ENCODE assay signal across 20 mouse cellular contexts in the genomic region with DNA sequence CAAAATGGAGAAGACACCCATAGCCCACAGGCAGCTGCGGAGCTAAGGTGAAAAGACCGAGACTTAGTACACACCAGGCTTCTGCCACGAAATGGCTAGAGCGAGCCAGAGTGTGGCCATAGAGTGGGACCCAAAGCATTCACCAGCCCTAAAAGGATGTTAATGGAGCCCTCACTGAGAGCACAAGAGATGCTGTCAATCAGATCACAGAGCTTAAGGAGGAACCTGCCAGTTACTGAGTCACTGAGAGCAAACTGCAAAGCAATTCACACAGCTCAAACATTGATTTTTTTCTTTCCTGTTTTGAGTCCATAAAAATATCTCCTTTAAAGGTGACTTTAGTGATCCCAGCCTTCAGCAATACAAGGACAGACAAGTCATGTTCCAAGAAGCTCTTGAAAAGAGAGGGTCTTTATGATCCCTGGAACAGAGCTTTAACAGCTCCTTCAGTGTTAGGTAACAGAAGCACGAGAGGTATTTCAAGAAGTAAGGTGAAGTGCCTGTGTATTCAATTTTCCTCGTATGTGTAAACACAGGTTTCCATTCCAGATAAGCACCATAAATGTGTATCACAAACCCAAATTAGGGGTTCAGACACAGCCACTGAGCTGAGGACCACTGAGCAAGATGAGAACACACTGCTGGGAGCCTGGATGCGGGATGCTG.
DNase-seq lines count a peak whose midpoint lies in the region; ATAC-seq and TF ChIP-seq lines count a peak whose summit lies in the region.
"Had no signal": no experiment of that assay in that cellular context is flagged by ENCODE, and none has a peak within 500 bp of the region (broad histone marks: within the 10 kb centered on the region; RNA-seq: fewer than 3 reads in every experiment).

No protein-coding gene starts in this region.

- H3K27me3 ChIP-seq in forebrain, embryonic 12.5 days = no peaks in the 10 kb centered on the region
- no peaks in the 10 kb centered on the region for H3K27me3 ChIP-seq in hindbrain, embryonic 13.5 days
- H3K27me3 ChIP-seq in midbrain, embryonic 13.5 days = no peaks in the 10 kb centered on the region
- H3K27me3 ChIP-seq: intestine, embryonic 15.5 days; kidney, embryonic 15.5 days; limb, embryonic 15.5 days; neural tube, embryonic 15.5 days; Patski had no signal

- TF ChIP-seq POLR2A in lung, adult 2 months (IDR thresholded peaks at IDR 0.05; ENCODE audit: borderline replicate concordance, extremely low read depth, low read depth, low read length) = no peak

- H3K27ac ChIP-seq in forebrain, embryonic 12.5 days = peak overlapping the region; percentile 94
- H3K27ac ChIP-seq in hindbrain, embryonic 13.5 days = peak overlapping the region; percentile 44; the same call in 1 of the 2 replicates
- peak overlapping the region; percentile 94 for H3K27ac ChIP-seq in midbrain, embryonic 13.5 days
- H3K27ac ChIP-seq: embryonic facial prominence, embryonic 13.5 days; heart, adult 2 months; intestine, embryonic 15.5 days; kidney, embryonic 15.5 days; limb, embryonic 15.5 days; neural tube, embryonic 15.5 days had no signal

- no peak overlapping the region for H3K4me2 ChIP-seq in forebrain, embryonic 12.5 days
- no peak overlapping the region for H3K4me2 ChIP-seq in hindbrain, embryonic 13.5 days
- H3K4me2 ChIP-seq in midbrain, embryonic 13.5 days (replicated peaks) = no peak overlapping the region
- H3K4me2 ChIP-seq: embryonic facial prominence, embryonic 13.5 days; intestine, embryonic 15.5 days; kidney, embryonic 15.5 days; limb, embryonic 15.5 days; neural tube, embryonic 15.5 days had no signal

- WGBS in lung, adult 2 months = 76% methylated on average over 7 of the region's 7 CpGs
- WGBS in forebrain, embryonic 12.5 days = 45% methylated on average over 7 of the region's 7 CpGs
- 59% methylated on average over 7 of the region's 7 CpGs for WGBS in hindbrain, embryonic 13.5 days
- WGBS in midbrain, embryonic 13.5 days = 43% methylated on average over 7 of the region's 7 CpGs

- TF ChIP-seq CTCF in lung, adult 2 months (IDR thresholded peaks at IDR 0.05; ENCODE audit: insufficient read depth, low read length) = no peak

- H3K9me3 ChIP-seq in forebrain, embryonic 12.5 days = no peaks in the 10 kb centered on the region
- H3K9me3 ChIP-seq in hindbrain, embryonic 13.5 days = no peaks in the 10 kb centered on the region
- no peaks in the 10 kb centered on the region for H3K9me3 ChIP-seq in midbrain, embryonic 13.5 days
- H3K9me3 ChIP-seq: embryonic facial prominence, embryonic 13.5 days; intestine, embryonic 15.5 days; kidney, embryonic 15.5 days; limb, embryonic 15.5 days; neural tube, embryonic 15.5 days had no signal

- H3K4me3 ChIP-seq in lung, adult 2 months (replicated peaks; ENCODE audit: extremely low read depth, low read depth, low read length) = no peak overlapping the region
- no peak overlapping the region for H3K4me3 ChIP-seq in forebrain, embryonic 12.5 days (replicated peaks)
- H3K4me3 ChIP-seq in hindbrain, embryonic 13.5 days = no peak overlapping the region
- H3K4me3 ChIP-seq in midbrain, embryonic 13.5 days (replicated peaks) = no peak overlapping the region
- H3K4me3 ChIP-seq: embryonic facial prominence, embryonic 13.5 days; heart, adult 2 months; intestine, embryonic 15.5 days; kidney, embryonic 15.5 days; limb, embryonic 15.5 days; neural tube, embryonic 15.5 days had no signal

- no peak overlapping the region for H3K9ac ChIP-seq in forebrain, embryonic 12.5 days
- H3K9ac ChIP-seq in hindbrain, embryonic 13.5 days = no peak overlapping the region
- no peak overlapping the region for H3K9ac ChIP-seq in midbrain, embryonic 13.5 days (replicated peaks)
- H3K9ac ChIP-seq: embryonic facial prominence, embryonic 13.5 days; intestine, embryonic 15.5 days; kidney, embryonic 15.5 days; limb, embryonic 15.5 days; neural tube, embryonic 15.5 days had no signal

- peaks cover 2% of the 10 kb centered on the region; the same call in 1 of the 2 replicates for H3K4me1 ChIP-seq in lung, adult 2 months (ENCODE audit: control insufficient read depth, insufficient read depth, low read length)
- peaks cover 86% of the 10 kb centered on the region for H3K4me1 ChIP-seq in forebrain, embryonic 12.5 days
- H3K4me1 ChIP-seq in hindbrain, embryonic 13.5 days (replicated peaks) = peaks cover 77% of the 10 kb centered on the region
- peaks cover 68% of the 10 kb centered on the region for H3K4me1 ChIP-seq in midbrain, embryonic 13.5 days (replicated peaks)

- DNase-seq in lung, adult 2 months = peak; percentile 26
- DNase-seq in lung, adult 18-20 months = no peak
- DNase-seq in thymus, postnatal 36 days = no peak
- no peak for DNase-seq in adrenal gland, postnatal 14 days
- DNase-seq: adrenal gland, adult 8-10 months; cerebellum, postnatal 10 days; gastrocnemius, postnatal 25 days; heart, adult 2 months; heart, postnatal 36 days; layer of hippocampus, postnatal 36 days; thymus, postnatal 25 days had no signal

- H3K36me3 ChIP-seq in forebrain, embryonic 12.5 days (replicated peaks) = no peaks in the 10 kb centered on the region
- H3K36me3 ChIP-seq in hindbrain, embryonic 13.5 days = no peaks in the 10 kb centered on the region
- no peaks in the 10 kb centered on the region for H3K36me3 ChIP-seq in midbrain, embryonic 13.5 days
- H3K36me3 ChIP-seq: embryonic facial prominence, embryonic 13.5 days; intestine, embryonic 15.5 days; kidney, embryonic 15.5 days; neural tube, embryonic 15.5 days had no signal

- no peak for ATAC-seq in forebrain, embryonic 12.5 days (ENCODE audit: low FRiP score)
- no peak for ATAC-seq in hindbrain, embryonic 13.5 days (ENCODE audit: low FRiP score)
- ATAC-seq in midbrain, embryonic 13.5 days = no peak
- ATAC-seq: intestine, embryonic 15.5 days; Patski had no signal

Comparison
In these comparisons a context has a peak if more than half of its experiments do, and no peak if none do; other contexts are left out.
1. H3K27ac ChIP-seq: peak in every context shown above with its lines; median percentile 94 in forebrain, embryonic 12.5 days; 94 in midbrain, embryonic 13.5 days; 44 in hindbrain, embryonic 13.5 days.